Mouse (Mus musculus): ENCODE measurements around the gene Prkca. TPM values are rescaled to one million over a fixed set of nuclear protein-coding genes. Genes with fewer than 3 reads are reported as not detected.

Prkca gene
- total and polyA plus RNA-seq, 2 experiments from 2014 or later, result 7.9 to 32.0 TPM

- WGBS, result 91% methylated on average over 5 of the region's 5 CpGs
- ATAC-seq (ENCODE audit: low FRiP score) (no peak), DNase-seq (ENCODE audit: low spot score) (no peak)
- Histone ChIP-seq H3K9me3 (ENCODE audit: low read length) (no peaks in the 10 kb centered on the region), H3K4me1 (ENCODE audit: insufficient read depth, low read length) (no peaks in the 10 kb centered on the region), H3K27me3 (ENCODE audit: insufficient read depth, low read length) (no peaks in the 10 kb centered on the region), H3K27ac (ENCODE audit: low read depth, low read length) (no peak overlapping the region), H3K4me3 (ENCODE audit: low read depth, low read length) (no peak overlapping the region), H3K9ac (replicated peaks; ENCODE audit: low read length, poor library complexity, severe bottlenecking) (no peak overlapping the region), H3K4me2 (ENCODE audit: low read depth, low read length, poor library complexity, severe bottlenecking) (no peak overlapping the region), H3K36me3 (ENCODE audit: insufficient read depth, low read length) (no peaks in the 10 kb centered on the region)
- no peak for TF ChIP-seq CTCF (IDR thresholded peaks at IDR 0.05)
Measured at GRCm38 (mm10) chr11:108362965-108363364, 19.2 kb upstream of the Prkca start.

- 86% methylated on average over 4 of the region's 4 CpGs for WGBS
- H3K27ac ChIP-seq (ENCODE audit: low read depth, low read length), result no peak overlapping the region
- no peaks in the 10 kb centered on the region for H3K4me1 ChIP-seq (ENCODE audit: insufficient read depth, low read length)
- no peak overlapping the region for H3K4me3 ChIP-seq (ENCODE audit: low read depth, low read length)
- H3K36me3 ChIP-seq (ENCODE audit: insufficient read depth, low read length), result no peaks in the 10 kb centered on the region
- H3K9me3 ChIP-seq (ENCODE audit: low read length), result no peaks in the 10 kb centered on the region
- H3K27me3 ChIP-seq (ENCODE audit: insufficient read depth, low read length), result no peaks in the 10 kb centered on the region
- DNase-seq (ENCODE audit: low spot score), result no peak
- TF ChIP-seq CTCF (IDR thresholded peaks at IDR 0.05), result no peak
- H3K9ac ChIP-seq (replicated peaks; ENCODE audit: low read length, poor library complexity, severe bottlenecking), result no peak overlapping the region
- no peak overlapping the region for H3K4me2 ChIP-seq (ENCODE audit: low read depth, low read length, poor library complexity, severe bottlenecking)
- ATAC-seq (ENCODE audit: low FRiP score), result no peak
Measured at GRCm38 (mm10) chr11:108360983-108361382, 17.3 kb upstream of the Prkca start.

- ATAC-seq (ENCODE audit: low FRiP score) (no peak), DNase-seq (ENCODE audit: low spot score) (no peak)
- Histone ChIP-seq H3K27me3 (ENCODE audit: insufficient read depth, low read length) (no peaks in the 10 kb centered on the region), H3K4me2 (ENCODE audit: low read depth, low read length, poor library complexity, severe bottlenecking) (no peak overlapping the region), H3K4me1 (ENCODE audit: insufficient read depth, low read length) (no peaks in the 10 kb centered on the region), H3K9ac (replicated peaks; ENCODE audit: low read length, poor library complexity, severe bottlenecking) (no peak overlapping the region), H3K27ac (ENCODE audit: low read depth, low read length) (no peak overlapping the region), H3K36me3 (ENCODE audit: insufficient read depth, low read length) (no peaks in the 10 kb centered on the region), H3K4me3 (ENCODE audit: low read depth, low read length) (no peak overlapping the region), H3K9me3 (ENCODE audit: low read length) (no peaks in the 10 kb centered on the region)
- 87% methylated on average over 6 of the region's 6 CpGs for WGBS
- no peak for TF ChIP-seq CTCF (IDR thresholded peaks at IDR 0.05)
Measured at GRCm38 (mm10) chr11:108358911-108359310, 15.2 kb upstream of the Prkca start.

GRCm38 (mm10) chr11:108356020-108356419 lies 12.3 kb upstream of the Prkca start:
- no peak overlapping the region for H3K4me3 ChIP-seq (ENCODE audit: low read depth, low read length)
- TF ChIP-seq CTCF (IDR thresholded peaks at IDR 0.05), result no peak
- no peak for DNase-seq (ENCODE audit: low spot score)
- H3K9me3 ChIP-seq (ENCODE audit: low read length), result no peaks in the 10 kb centered on the region
- H3K27ac ChIP-seq (ENCODE audit: low read depth, low read length), result no peak overlapping the region
- no peak overlapping the region for H3K9ac ChIP-seq (replicated peaks; ENCODE audit: low read length, poor library complexity, severe bottlenecking)
- no peaks in the 10 kb centered on the region for H3K36me3 ChIP-seq (ENCODE audit: insufficient read depth, low read length)
- WGBS, result 87% methylated on average over 4 of the region's 4 CpGs
- no peak overlapping the region for H3K4me2 ChIP-seq (ENCODE audit: low read depth, low read length, poor library complexity, severe bottlenecking)
- H3K27me3 ChIP-seq (ENCODE audit: insufficient read depth, low read length), result no peaks in the 10 kb centered on the region
- H3K4me1 ChIP-seq (ENCODE audit: insufficient read depth, low read length), result no peaks in the 10 kb centered on the region
- no peak for ATAC-seq (ENCODE audit: low FRiP score)

- DNase-seq (ENCODE audit: low spot score) (no peak), ATAC-seq (ENCODE audit: low FRiP score) (no peak)
- H3K27me3 ChIP-seq (ENCODE audit: insufficient read depth, low read length), result no peaks in the 10 kb centered on the region
- WGBS, result 92% methylated on average over 10 of the region's 10 CpGs
- H3K4me1 ChIP-seq (ENCODE audit: insufficient read depth, low read length), result no peaks in the 10 kb centered on the region
- H3K36me3 ChIP-seq (ENCODE audit: insufficient read depth, low read length), result no peaks in the 10 kb centered on the region
- no peak overlapping the region for H3K9ac ChIP-seq (replicated peaks; ENCODE audit: low read length, poor library complexity, severe bottlenecking)
- no peak for TF ChIP-seq CTCF (IDR thresholded peaks at IDR 0.05)
- H3K4me2 ChIP-seq (ENCODE audit: low read depth, low read length, poor library complexity, severe bottlenecking), result no peak overlapping the region
- H3K4me3 ChIP-seq (ENCODE audit: low read depth, low read length), result no peak overlapping the region
- no peak overlapping the region for H3K27ac ChIP-seq (ENCODE audit: low read depth, low read length)
- no peaks in the 10 kb centered on the region for H3K9me3 ChIP-seq (ENCODE audit: low read length)
Measured at GRCm38 (mm10) chr11:108352842-108353388, 9.2 kb upstream of the Prkca start.

GRCm38 (mm10) chr11:108350799-108351198 lies 7.1 kb upstream of the Prkca start:
- H3K36me3 ChIP-seq (ENCODE audit: insufficient read depth, low read length), result no peaks in the 10 kb centered on the region
- H3K9me3 ChIP-seq (ENCODE audit: low read length), result no peaks in the 10 kb centered on the region
- H3K27ac ChIP-seq (ENCODE audit: low read depth, low read length), result no peak overlapping the region
- H3K4me2 ChIP-seq (ENCODE audit: low read depth, low read length, poor library complexity, severe bottlenecking), result no peak overlapping the region
- ATAC-seq (ENCODE audit: low FRiP score) (no peak), DNase-seq (ENCODE audit: low spot score) (no peak)
- TF ChIP-seq CTCF (IDR thresholded peaks at IDR 0.05), result no peak
- no peak overlapping the region for H3K4me3 ChIP-seq (ENCODE audit: low read depth, low read length)
- H3K9ac ChIP-seq (replicated peaks; ENCODE audit: low read length, poor library complexity, severe bottlenecking), result no peak overlapping the region
- no peaks in the 10 kb centered on the region for H3K4me1 ChIP-seq (ENCODE audit: insufficient read depth, low read length)
- WGBS, result 79% methylated on average over 4 of the region's 4 CpGs
- H3K27me3 ChIP-seq (ENCODE audit: insufficient read depth, low read length), result no peaks in the 10 kb centered on the region
